Mouse (Mus musculus) ovary, postnatal 10 days (tissue): ENCODE measurements around the gene Hlcs.

Experiments
- DNase-seq: peaks from one replicate; pipeline ENCODE4 v3.0.0; 2022; ENCODE audit warnings: low spot score

The Hlcs gene

DNA sequence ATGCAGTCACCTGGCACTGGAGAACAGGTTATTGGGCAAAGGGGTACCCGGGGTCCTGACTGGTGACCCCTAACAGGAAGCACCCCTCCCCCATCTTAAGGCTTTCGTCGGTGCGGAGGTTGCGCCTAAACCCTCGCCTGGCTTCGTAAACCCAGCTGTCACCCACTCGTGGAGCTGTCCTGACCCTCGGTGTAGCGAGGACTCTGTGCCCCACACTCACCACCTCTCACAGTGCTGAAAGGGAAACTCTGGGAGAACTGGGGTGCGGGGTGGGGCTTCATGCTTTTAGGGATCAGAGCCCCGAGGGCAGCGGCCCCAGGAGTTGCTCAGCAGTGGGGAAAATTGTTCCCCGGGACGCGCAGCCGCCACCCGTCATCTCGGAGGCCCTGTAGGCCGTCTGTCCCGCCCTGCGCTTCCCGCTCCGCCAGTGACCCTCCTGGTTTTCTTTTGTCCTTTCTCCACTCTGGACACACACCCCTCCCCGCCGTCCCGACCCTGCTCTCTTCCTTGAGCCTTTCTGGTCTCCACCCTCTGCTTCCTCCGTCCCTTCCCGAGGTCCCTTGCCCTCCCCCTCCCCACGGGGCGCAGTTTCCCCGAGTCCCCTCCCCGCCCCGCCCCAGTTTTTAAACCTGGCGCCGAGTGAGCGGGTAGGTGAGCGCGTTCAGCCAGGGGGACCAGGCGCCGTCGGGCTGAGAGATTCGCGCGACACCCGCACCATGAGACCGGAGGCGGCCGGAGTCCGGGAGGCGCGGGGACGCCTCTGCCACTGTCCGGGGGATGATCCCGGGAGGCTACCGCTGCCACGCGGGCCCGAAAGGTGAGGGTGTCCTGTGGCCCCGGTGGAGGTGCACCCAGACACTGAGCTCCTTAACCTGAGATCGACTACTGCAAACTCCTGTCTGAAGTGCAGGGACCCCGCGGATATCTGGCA is 14.7 kb upstream of the Hlcs start, which contains the start of gene Ripply3:
Ripply3 (plus strand) TSS at position 640 of the 931 bp plus-strand sequence.
- DNase-seq: peak; percentile 24

DNA sequence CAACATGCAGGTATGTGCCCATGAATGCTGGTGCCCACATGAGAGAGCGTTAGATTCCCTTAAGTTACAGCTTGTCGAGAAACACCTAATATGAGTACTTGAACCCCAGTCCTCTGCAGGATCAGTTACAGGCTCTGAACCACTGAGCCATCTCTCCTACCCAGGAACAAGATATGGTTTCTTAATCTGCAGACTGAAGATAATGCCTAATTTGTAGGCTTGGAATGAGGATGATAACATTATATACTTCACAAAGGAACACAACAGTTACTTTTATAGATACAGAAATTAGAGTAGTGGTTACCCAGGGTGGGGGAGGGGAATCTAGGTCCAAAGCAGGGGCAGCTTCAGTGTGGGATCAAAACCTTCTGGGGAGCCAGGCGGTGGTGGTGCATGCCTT is 12.6 kb upstream of the Hlcs start:
- no peak for DNase-seq

GRCm38 (mm10) chr16:94323681-94324080 is 10.3 kb upstream of the Hlcs start:
- no peak for DNase-seq

DNA sequence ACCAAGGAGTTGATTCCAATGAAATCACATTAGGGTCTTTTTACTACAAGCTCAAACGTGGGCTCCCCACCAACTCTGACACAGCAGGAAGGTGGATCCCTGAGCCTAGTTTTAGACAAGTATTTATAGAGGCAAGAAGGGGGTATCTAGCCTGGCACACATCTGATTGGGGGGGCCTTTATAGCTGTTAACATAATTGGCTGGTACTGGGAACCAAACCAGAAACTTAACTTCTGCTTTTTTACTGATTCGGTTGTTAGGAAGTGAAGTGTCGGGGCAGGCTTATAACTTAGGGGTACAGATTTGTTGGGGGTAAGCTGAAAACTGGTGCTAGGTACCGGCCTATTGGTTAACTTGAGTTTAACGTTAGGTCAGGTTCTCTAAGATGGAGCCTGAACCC is 6.9 kb upstream of the Hlcs start:
- no peak for DNase-seq

DNA sequence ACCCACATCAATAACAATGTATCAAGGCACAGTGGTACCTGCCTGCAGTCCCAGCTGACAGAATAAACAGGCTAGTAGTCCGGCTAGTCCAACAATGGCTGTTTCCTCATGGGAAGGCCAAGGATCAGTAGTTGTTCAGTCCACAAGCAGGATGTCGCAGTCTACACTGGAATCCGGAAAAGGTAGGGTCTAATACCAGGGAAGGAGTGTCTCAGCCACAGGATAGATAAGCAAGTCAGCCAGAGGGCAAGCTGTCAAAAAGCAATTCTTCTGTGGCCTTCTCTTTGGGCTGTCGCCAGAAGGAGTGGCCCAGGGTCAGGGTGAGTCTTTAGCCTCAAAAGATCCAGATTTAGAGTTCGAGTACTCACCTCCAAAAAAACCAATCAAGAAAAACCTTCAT is 4.4 kb upstream of the Hlcs start:
- DNase-seq: no peak

DNA sequence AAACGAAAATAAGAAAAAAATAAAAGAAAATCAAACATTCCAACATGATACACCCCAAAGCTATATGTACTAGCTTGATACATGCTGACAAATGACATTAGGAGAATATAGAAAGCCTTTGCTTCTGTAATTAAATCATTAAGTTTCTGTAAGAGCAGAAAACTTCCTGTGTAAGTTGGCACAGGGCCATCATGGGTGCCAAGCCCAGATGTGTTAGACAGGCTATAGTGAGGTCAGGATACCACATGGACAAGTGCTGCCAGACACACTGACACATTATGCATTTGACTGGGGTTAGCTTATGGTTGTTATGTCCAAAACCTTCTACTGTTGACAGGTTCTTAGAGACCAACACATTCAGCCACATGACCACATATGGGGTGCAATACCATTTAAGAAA is 1.8 kb upstream of the Hlcs start:
- no peak for DNase-seq

- no peak for DNase-seq
These were observed 1.3 kb upstream of the Hlcs start for GRCm38 (mm10) chr16:94314626-94315025.

DNA sequence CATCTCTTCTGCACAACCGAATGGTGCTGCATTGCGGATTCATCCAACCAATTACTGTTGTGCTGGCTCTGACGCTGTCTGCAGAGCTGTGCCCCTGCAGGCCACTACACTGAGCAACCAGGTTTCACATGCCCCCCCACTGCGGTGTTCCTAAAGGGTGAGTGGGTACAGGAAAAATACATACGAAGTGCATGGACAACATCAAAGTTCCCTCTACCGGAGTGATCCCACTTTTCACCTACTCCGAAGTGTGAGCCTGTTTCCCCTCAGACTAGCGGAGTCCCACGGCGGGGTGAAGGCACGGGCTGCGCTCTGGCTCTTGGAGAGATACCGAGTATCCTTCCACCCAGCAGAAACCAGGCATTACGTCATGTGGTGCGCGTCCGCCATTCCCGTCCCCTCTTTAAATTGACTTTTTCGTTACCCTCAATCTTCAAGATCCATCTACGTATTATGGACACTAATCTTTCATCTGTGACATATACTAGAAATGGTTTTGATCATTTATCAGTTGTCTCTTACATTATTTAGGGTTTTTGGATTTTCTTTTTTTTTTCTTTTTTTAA is 625 bp downstream of the Hlcs start:
- peak; percentile 52 for DNase-seq

DNA sequence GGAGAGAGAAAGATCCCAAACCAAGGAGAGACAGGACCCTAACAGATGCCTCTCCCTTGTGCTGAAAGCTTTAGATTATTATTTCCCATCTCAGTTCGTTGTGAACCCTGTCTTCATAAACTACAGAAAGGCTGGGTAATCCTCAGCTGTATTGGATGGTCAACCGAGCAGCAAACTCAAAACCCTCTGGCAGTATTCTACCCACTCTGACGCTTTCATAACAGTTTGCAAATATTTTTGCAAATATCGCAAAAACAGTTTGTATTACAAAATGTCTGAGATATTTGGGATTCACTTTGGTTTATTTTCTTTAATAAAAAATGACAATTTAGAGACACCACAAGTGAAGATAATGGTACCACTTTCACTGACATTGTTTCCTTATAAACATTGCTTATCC is 1.4 kb downstream of the Hlcs start:
- no peak for DNase-seq

DNA sequence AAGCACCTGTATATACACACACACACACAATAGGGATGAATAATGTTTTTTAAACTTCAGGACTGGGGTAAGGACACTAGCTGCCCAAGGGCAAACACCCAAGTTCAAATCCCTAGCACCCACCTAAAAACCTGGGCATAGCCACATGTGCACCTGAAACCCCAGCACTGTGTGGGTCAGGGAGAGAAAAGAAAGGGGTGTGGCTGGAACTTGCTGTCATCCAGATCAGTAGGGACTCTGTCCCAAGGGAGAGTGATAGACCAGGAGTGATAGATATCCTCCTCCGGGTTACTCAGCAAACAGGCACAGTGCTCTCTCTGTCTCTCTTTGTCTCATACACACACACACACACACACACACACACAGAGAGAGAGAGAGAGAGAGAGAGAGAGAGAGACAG is 2.0 kb downstream of the Hlcs start:
- no peak for DNase-seq

DNA sequence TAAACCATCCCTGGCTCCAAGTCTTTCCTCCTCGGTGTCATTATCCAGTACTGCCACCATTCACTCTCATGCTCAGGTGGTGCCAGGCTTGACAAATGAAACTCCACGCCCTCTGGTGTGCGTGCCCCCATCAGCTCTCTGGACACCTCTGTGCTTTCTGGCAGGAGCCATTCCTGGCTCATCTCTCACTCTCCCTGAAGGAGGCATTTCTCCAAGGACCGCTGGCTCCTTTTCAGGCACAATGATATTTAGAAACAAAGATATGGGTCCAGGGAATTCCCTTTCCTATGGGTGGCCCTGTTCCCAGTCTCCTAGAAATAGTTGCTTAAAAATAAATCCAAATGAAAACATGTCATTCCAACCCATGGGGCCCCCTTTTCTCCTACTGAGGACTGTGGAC is 4.3 kb downstream of the Hlcs start:
- no peak for DNase-seq

- no peak for DNase-seq
These were observed 5.4 kb downstream of the Hlcs start for GRCm38 (mm10) chr16:94307942-94308341.

DNA sequence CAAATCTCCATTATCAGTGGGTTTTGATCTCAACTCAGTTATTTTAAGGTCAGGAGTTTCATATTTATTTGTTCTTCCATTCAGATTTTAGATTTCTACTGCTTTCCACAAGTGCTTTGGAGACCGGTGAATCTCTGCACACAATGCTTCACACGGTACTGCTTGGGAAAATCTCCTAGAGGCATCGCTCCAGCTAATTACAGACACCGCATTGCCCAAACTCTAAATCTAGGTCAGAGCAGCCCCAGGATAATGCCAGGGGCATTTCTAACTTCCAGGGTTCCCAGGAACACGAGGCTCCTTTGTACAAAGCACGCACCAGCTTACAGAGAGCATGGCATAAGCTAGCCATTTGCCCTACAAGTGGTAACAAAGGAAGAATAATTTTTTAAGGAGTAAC is 5.8 kb downstream of the Hlcs start:
- no peak for DNase-seq

DNA sequence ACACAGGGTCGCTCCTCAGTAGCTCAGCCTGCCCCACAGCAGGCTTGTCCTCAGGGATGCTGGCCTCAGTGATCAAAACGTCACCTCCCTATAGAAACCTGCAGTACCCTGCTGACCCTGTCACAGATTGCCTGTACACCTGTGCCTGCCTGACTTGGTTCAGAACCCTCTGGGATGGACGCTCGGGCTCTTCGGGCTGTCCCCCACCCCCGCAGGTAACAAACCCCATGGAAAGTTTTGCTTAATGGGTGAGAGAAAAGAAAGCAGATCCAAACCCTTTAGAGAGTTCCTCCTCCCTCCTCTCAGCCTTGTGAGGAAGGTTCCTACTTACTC is 10.2 kb downstream of the Hlcs start:
- no peak for DNase-seq

DNA sequence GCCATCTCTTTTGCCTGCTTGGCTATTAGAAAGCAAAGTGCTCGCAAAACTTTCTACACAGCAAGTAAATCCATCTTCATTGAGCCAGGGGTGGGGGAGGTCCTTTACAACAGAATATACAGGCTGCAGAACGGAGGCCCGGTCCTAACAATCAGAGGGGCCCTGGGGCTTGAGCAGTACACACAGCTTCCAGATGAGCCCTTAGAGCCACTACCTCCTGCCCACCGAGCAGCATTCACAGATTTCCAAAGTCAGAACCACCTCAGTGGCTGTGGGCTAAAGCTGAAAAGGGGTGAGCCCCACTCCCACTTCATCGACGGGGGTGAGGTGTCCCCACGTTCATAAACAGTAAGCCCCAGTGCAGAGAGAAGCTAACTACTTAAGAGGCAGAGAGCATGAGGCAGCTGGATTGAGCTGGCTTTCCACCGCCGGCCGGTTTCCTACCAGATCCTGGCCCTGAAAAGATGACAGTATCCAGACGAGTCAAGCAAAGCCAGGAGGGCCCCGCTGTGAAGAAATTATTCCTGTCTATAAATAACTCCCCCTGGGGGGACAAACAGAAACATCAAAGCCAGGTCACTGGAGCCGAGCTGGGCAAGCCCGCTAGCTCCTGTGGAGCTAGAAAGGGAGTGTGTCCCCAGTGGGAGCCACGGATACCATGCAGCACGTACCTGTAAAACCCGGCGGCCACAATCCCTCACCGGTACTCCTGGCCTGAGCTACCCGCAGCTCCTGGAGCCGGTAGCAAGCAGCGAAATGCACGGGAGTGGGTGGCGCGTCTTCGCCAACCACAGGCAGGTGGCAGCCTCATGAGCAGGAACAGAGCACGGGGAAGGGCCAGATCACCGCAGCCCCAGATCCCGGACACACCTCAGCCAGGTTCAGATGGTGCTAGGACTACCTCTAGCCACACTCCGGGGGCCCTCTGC is 10.8 kb downstream of the Hlcs start:
- no peak for DNase-seq

- DNase-seq: no peak
These were observed 11.7 kb downstream of the Hlcs start for GRCm38 (mm10) chr16:94301696-94302095.

DNA sequence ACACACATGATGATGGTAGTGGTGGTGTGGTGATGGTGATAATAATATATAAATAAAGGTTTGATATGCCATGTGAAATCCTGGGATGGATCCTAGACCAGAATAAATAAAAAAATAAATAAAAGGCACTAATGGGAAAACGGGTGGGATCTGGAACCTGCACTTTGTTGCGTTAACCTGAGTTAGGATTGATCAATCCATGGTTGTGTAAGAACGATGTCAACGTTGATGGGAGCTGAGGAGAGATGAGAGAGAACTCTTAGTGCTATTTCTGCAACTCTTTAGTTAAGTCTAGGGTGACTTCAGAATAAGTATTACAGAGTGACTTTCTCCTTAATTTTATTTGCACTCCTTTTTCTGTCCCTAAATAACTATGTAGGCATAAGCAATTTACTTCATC is 12.2 kb downstream of the Hlcs start:
- no peak for DNase-seq

- no peak for DNase-seq
These were observed 14.2 kb downstream of the Hlcs start for GRCm38 (mm10) chr16:94299210-94299609.

DNA sequence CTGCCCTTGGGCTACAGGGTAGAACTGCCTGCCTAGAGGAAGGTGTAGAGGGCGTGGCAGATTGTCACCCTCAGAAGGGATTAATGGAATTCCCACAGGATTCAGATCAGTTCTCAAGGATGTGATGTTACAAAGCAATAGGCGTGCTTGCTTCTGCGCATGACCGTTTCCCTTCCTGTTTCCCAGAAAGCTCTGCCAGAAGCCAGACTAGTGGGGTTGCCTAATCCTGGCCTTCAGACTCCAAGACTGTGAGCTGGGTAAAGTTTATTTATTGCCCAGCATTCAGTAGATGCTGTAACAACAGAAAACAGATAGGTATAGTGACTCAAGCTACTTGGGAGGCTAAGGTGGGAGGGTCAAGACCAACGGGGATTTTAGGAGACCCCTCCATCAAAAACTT is 15.3 kb downstream of the Hlcs start:
- no peak for DNase-seq

DNA sequence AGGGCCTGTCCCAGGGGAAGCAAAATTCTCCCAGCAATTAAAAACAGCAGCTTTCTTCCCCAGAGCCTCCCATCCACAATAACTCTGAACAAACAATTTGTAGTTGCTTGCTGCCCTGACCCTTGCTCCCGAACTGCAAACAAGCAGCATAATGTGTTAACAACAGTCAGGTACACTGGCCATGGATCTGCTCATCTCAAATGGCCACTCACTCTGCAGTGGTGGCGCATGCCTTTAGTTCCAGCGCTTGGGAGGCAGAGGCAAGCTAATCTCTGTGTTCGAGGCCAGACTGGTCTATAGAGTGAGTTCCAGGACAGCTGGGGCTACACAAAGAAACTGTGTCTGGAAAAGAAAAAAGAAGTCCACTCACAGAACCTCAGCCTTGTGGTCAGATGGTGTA is 22.2 kb downstream of the Hlcs start:
- no peak for DNase-seq

GRCm38 (mm10) chr16:94290073-94290999 is 23.0 kb downstream of the Hlcs start:
- peak; percentile 48 for DNase-seq
